Mouse (Mus musculus) gonadal fat pad, adult 2 months (tissue): ENCODE measurements around the gene Acox3. TPM values are rescaled to one million over a fixed set of nuclear protein-coding genes. Genes with fewer than 3 reads are reported as not detected.

Source experiments
- DNase-seq: peaks from one replicate; pipeline ENCODE4 v3.0.0-alpha.2; 2012; ENCODE audit warnings: low read depth
- polyA plus RNA-seq: library from polyadenylated mRNA; depleted of rRNA; stranded (reverse); fragments of >200 nt; gene quantifications from 2 replicates; pipeline ENCODE4 v1.2.3, GENCODE M21; 2012

The Acox3 gene
- polyA plus RNA-seq, 1 experiment: 199 TPM

- no peak for DNase-seq
Measured at GRCm38 (mm10) chr5:35610381-35610780, 27.5 kb downstream of the Acox3 start.

GRCm38 (mm10) chr5:35611170-35611569 lies 28.3 kb downstream of the Acox3 start:
- no peak for DNase-seq

- DNase-seq: no peak
Measured at GRCm38 (mm10) chr5:35611900-35612299, 29.1 kb downstream of the Acox3 start.

- no peak for DNase-seq
Measured at GRCm38 (mm10) chr5:35612722-35613121, 29.9 kb downstream of the Acox3 start.

GRCm38 (mm10) chr5:35616943-35617342 lies 34.1 kb downstream of the Acox3 start:
- DNase-seq: no peak

GRCm38 (mm10) chr5:35621114-35621513 lies 38.3 kb downstream of the Acox3 start:
- no peak for DNase-seq

- DNase-seq: no peak
Measured at GRCm38 (mm10) chr5:35623831-35624230, 41.0 kb downstream of the Acox3 start.

GRCm38 (mm10) chr5:35624751-35625239 lies 42.0 kb downstream of the Acox3 start:
- no peak for DNase-seq

GRCm38 (mm10) chr5:35626408-35626807 lies 43.6 kb downstream of the Acox3 start:
- DNase-seq: no peak

GRCm38 (mm10) chr5:35627307-35627840 lies 44.5 kb downstream of the Acox3 start:
- DNase-seq: no peak

GRCm38 (mm10) chr5:35628685-35629084 lies 45.8 kb downstream of the Acox3 start:
- no peak for DNase-seq

- no peak for DNase-seq
Measured at GRCm38 (mm10) chr5:35629333-35629732, 46.5 kb downstream of the Acox3 start.

GRCm38 (mm10) chr5:35630706-35631105 lies 47.9 kb downstream of the Acox3 start:
- DNase-seq: no peak

GRCm38 (mm10) chr5:35631224-35631623 lies 48.4 kb downstream of the Acox3 start:
- no peak for DNase-seq

GRCm38 (mm10) chr5:35631755-35632154 lies 48.9 kb downstream of the Acox3 start:
- no peak for DNase-seq

- DNase-seq: no peak
Measured at GRCm38 (mm10) chr5:35632841-35633240, 50.0 kb downstream of the Acox3 start.

GRCm38 (mm10) chr5:35636016-35636415 lies 53.2 kb downstream of the Acox3 start:
- DNase-seq: no peak

- DNase-seq: no peak
Measured at GRCm38 (mm10) chr5:35641961-35642584, 59.2 kb downstream of the Acox3 start.

GRCm38 (mm10) chr5:35643401-35644048 lies 60.7 kb downstream of the Acox3 start:
- DNase-seq: no peak

GRCm38 (mm10) chr5:35644082-35644481 lies 61.2 kb downstream of the Acox3 start:
- no peak for DNase-seq

GRCm38 (mm10) chr5:35645938-35646493 lies 63.2 kb downstream of the Acox3 start:
- no peak for DNase-seq

GRCm38 (mm10) chr5:35646927-35647326 lies 64.1 kb downstream of the Acox3 start:
- no peak for DNase-seq

GRCm38 (mm10) chr5:35647562-35647961 lies 64.7 kb downstream of the Acox3 start:
- no peak for DNase-seq
